Mouse (Mus musculus): ENCODE data around the gene Ptpro.

The Ptpro gene

GRCm38 (mm10) chr6:137252194-137252886, at the start of gene Ptpro:
Gene Ptpro, plus strand, starts transcription at chr6:137252319.
- DNase-seq (ENCODE audit: low read depth), result no peak

GRCm38 (mm10) chr6:137202661-137203060, 49.5 kb upstream of the Ptpro start:
- no peak for DNase-seq (ENCODE audit: low read depth)

- no peak for DNase-seq (ENCODE audit: low read depth)
Observed at GRCm38 (mm10) chr6:137205662-137206400, 46.3 kb upstream of the Ptpro start.

- no peak for DNase-seq (ENCODE audit: low read depth)
Observed at GRCm38 (mm10) chr6:137207126-137207525, 45.0 kb upstream of the Ptpro start.

- no peak for DNase-seq (ENCODE audit: low read depth)
Observed at GRCm38 (mm10) chr6:137209992-137210391, 42.1 kb upstream of the Ptpro start.

GRCm38 (mm10) chr6:137210991-137211390, 41.1 kb upstream of the Ptpro start:
- DNase-seq (ENCODE audit: low read depth), result no peak

- DNase-seq (ENCODE audit: low read depth), result no peak
Observed at GRCm38 (mm10) chr6:137211441-137211840, 40.7 kb upstream of the Ptpro start.

- DNase-seq (ENCODE audit: low read depth), result no peak
Observed at GRCm38 (mm10) chr6:137217841-137218463, 34.2 kb upstream of the Ptpro start.

GRCm38 (mm10) chr6:137252887-137253242, 746 bp downstream of the Ptpro start:
- no peak for DNase-seq (ENCODE audit: low read depth)

- no peak for DNase-seq (ENCODE audit: low read depth)
Observed at GRCm38 (mm10) chr6:137253415-137253814, 1.3 kb downstream of the Ptpro start.

- no peak for DNase-seq (ENCODE audit: low read depth)
Observed at GRCm38 (mm10) chr6:137261033-137261432, 8.9 kb downstream of the Ptpro start.

- no peak for DNase-seq (ENCODE audit: low read depth)
Observed at GRCm38 (mm10) chr6:137262087-137262486, 10.0 kb downstream of the Ptpro start.

GRCm38 (mm10) chr6:137268019-137268418, 15.9 kb downstream of the Ptpro start:
- no peak for DNase-seq (ENCODE audit: low read depth)

GRCm38 (mm10) chr6:137268592-137268991, 16.5 kb downstream of the Ptpro start:
- no peak for DNase-seq (ENCODE audit: low read depth)

GRCm38 (mm10) chr6:137272513-137272912, 20.4 kb downstream of the Ptpro start:
- no peak for DNase-seq (ENCODE audit: low read depth)

- DNase-seq (ENCODE audit: low read depth), result no peak
Observed at GRCm38 (mm10) chr6:137277587-137277994, 25.5 kb downstream of the Ptpro start.

- DNase-seq (ENCODE audit: low read depth), result no peak
Observed at GRCm38 (mm10) chr6:137279576-137279975, 27.5 kb downstream of the Ptpro start.

GRCm38 (mm10) chr6:137281541-137282049, 29.5 kb downstream of the Ptpro start:
- DNase-seq (ENCODE audit: low read depth), result no peak

- no peak for DNase-seq (ENCODE audit: low read depth)
Observed at GRCm38 (mm10) chr6:137282050-137282449, 29.9 kb downstream of the Ptpro start.

GRCm38 (mm10) chr6:137286376-137286775, 34.3 kb downstream of the Ptpro start:
- DNase-seq (ENCODE audit: low read depth), result no peak

GRCm38 (mm10) chr6:137287788-137288187, 35.7 kb downstream of the Ptpro start:
- no peak for DNase-seq (ENCODE audit: low read depth)

GRCm38 (mm10) chr6:137288264-137288663, 36.1 kb downstream of the Ptpro start:
- DNase-seq (ENCODE audit: low read depth), result no peak

- DNase-seq (ENCODE audit: low read depth), result no peak
Observed at GRCm38 (mm10) chr6:137292421-137292820, 40.3 kb downstream of the Ptpro start.

Data from c-Kit-positive CD71-positive TER-119-negative erythroid progenitor cells, embryonic 14.5 days (primary cell).